Mouse (Mus musculus) forelimb bud, embryonic 11.5 days (tissue): Measurements from ENCODE around the gene Snx29.
A peak's percentile ranks its signal among the peaks of the same experiment; 100 is the strongest.

Experiments
- DNase-seq: peaks from one replicate; pipeline ENCODE4 v3.0.0-alpha.2; 2012; ENCODE audit warnings: low read depth, low spot score

Gene Snx29

GRCm38 (mm10) chr16:11589336-11589735 lies 266.6 kb downstream of the Snx29 start:
- DNase-seq: no peak

DNA sequence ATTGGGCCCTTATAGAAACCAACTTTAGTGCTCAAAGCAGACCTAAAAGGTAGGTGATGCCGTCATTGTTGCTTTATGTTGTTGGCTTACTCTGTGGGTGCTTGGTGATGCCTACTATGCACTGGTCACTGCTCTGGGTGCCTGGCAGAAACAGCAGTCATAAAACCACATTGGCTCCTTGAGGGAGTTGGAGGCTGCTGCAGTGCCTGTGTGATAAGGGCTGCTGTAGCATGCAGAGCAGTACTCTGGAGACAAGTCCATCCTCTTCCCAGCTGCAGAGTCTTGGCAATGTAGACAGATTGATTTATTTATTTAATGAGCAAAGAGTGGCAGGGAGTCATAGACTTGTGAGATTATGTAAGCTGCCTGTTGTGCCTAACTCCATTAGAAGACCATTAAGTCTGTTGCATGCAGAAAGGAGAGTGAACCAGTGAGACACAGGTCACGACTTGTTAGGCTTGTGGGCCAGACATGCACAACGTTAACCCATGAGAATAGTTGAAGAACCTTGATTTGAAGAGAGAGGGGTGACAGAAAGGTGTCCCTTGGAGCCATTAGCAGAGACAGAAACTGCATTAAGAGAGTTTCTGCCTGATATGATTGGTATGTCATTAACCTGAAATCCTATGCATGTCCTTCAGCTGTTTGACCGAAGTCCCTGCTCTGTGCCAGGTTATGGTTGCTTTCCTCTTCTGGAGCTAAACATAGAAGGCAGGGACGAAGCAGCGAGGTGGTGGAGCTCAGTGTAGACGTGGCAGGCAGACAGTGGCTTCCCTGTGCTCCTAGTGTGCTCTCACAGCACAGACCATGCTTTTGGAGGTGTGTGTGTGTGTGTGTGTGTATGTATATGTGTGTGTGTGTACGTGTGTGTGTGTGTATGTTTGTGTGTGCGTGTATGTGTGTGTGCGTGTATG lies 267.3 kb downstream of the Snx29 start:
- DNase-seq: no peak

- no peak for DNase-seq
Measured at GRCm38 (mm10) chr16:11596599-11596998, 273.9 kb downstream of the Snx29 start.

DNA sequence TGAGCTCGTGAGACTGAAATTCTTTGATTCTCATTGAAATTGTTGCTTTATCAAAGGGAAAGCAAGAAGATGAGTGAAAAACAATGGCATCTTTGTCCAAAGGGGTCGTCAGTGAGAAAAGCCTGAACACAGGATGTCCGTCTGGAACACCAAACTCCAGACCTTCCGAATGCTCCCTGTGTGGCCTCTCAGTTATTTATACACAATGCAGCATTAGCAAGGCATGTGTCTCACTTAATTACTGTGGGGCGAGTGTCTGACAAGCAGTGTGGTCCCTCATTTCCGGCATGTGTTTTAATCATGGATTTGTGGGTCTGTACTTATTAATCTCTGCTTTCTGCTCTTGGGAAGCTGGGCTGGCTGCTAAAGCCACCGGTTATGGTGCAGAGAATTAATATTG lies 275.1 kb downstream of the Snx29 start:
- peak; percentile 51 for DNase-seq

- DNase-seq: no peak
Measured at GRCm38 (mm10) chr16:11599523-11599922, 276.8 kb downstream of the Snx29 start.

GRCm38 (mm10) chr16:11601336-11602082 lies 278.8 kb downstream of the Snx29 start:
- DNase-seq: no peak

DNA sequence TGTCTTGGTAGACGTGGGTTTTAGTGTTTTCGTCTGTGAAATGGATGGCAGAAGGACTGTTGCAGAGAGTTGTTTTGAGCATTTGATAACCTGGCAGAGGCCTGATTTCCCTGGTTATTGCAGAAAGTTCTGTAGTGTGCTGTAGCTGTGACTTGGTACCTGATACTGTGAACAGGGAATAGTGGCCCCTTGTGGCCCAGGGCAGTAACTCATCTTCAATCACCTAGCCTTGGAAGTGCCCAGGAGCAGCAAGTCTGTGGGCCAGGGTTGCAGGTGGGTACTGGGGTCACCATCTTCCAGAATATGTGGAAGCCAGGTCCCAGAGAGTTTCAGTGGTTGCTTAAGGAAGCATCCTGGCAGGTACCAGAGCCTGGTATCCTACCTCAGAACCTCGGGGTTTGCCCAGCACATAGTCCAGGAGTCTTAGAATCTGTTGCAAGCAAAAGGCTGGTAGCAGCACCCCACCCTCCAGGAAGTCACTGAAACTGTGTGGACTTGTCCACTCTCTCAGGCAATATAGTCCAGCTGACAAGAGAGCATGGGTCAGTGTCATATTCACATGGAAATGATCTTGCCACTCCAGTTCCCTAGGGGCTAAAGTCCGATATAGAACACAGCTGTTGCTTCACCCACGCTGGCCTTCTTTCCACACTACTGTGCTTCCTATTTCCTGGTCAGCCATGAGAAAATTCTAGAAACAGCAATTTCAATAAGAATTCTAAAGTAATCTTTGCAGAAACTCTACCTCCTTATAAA lies 281.1 kb downstream of the Snx29 start:
- no peak for DNase-seq

DNA sequence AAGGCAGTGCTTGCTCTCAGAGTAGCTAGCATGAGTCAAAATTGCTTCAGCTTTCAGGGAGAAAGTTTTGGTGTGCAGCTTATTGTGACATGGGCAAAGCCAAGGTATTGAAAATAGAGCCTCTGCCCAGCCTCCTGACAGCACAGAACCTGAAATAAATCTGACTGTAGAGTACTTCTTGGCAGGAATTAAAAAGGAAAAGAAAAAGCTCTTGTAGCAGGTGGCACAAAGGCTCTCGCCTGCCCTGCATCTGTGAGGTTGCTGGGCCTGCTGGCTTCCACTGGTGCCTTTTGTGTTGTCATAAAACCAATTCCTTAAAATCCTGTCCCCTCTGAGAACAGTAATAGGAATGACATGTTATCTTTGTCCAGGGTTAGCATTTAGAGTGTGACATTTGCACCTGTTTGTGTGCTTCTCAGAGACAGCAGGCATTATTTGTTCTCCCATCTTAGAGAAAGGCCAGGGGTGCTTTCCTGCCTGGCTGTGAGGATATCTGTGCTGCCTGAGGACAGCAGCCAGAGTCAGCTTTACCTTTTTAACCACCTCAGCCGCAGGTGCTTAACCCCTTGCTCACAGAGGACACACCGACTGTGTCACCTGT lies 289.9 kb downstream of the Snx29 start:
- DNase-seq: no peak

DNA sequence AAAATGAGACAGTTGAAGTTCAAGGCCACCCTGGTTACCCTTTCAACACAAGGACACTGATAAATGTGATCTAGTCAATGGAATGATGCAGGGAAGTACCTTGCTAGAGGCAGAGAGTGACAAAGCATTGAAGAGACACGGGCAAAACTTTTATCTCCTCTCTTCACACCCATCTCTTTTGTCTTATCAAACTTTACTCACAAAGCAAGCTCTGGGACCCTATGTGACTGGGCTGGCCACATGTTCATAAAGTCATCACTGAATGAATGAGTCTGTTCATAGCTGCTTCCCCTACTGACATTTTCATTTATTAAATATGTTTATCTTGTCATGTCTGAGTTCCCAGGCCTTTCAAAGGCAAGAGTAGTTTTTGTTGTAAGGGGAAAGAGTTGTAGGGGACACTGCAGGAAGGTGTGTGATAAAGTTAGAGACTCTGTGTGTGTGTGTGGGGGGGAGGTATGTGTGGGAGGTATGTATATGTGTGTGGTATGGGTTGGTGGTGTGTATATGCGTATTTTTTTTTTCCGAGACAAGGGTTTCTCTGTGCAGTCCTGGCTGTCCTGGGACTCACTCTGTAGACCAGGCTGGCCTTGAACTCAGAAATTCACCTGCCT lies 291.8 kb downstream of the Snx29 start:
- DNase-seq: no peak

- DNase-seq: no peak
Measured at GRCm38 (mm10) chr16:11615633-11616032, 292.9 kb downstream of the Snx29 start.

DNA sequence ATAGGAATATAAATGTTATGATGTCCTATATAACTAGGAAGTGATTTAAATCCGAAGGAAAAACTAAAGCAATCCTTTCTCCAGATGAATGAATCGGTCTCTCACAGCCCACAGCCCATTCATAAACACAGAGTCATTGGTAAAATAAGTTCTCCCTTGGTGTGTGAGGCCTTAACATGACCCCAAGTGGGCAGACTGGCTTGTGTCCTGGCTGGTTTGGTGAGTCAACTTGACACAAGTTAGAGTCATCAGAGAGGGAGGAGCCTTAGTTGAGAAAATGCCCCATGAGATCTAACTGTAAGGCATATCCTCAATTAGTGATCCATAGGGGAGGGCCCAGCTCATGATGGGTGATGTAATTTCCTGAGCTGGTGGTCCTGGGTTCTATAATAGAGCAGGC lies 297.2 kb downstream of the Snx29 start:
- no peak for DNase-seq

GRCm38 (mm10) chr16:11621042-11621441 lies 298.3 kb downstream of the Snx29 start:
- DNase-seq: no peak

- DNase-seq: no peak
Measured at GRCm38 (mm10) chr16:11621664-11622063, 299.0 kb downstream of the Snx29 start.

GRCm38 (mm10) chr16:11623032-11623431 lies 300.3 kb downstream of the Snx29 start:
- no peak for DNase-seq

- DNase-seq: no peak
Measured at GRCm38 (mm10) chr16:11624121-11624520, 301.4 kb downstream of the Snx29 start.

DNA sequence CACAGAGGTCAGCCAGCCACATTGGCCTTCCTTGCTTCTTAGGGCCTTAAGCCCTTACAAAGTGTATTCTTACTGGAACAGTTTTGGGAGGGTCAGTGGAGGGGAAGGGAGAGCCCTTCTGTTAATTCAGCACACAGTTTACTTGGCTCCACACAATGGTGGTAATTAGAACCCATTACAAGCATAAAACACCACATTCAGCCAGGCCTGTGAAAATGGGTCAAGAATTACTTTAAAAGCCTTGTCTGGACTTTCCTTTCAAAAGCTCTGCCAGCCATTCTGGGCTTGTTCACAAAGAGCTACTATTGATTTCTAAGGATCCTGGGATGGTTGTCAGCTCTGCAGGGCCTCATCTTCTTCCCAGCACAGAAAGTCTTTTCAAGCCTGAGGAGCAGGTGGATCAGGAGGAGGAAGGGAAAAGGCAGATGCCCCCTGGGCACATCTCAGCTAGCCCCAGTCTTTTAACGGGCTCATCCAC lies 303.3 kb downstream of the Snx29 start:
- DNase-seq: no peak

- no peak for DNase-seq
Measured at GRCm38 (mm10) chr16:11626616-11627015, 303.9 kb downstream of the Snx29 start.

- DNase-seq: no peak
Measured at GRCm38 (mm10) chr16:11627866-11628638, 305.3 kb downstream of the Snx29 start.

GRCm38 (mm10) chr16:11629704-11630103 lies 307.0 kb downstream of the Snx29 start:
- DNase-seq: no peak

DNA sequence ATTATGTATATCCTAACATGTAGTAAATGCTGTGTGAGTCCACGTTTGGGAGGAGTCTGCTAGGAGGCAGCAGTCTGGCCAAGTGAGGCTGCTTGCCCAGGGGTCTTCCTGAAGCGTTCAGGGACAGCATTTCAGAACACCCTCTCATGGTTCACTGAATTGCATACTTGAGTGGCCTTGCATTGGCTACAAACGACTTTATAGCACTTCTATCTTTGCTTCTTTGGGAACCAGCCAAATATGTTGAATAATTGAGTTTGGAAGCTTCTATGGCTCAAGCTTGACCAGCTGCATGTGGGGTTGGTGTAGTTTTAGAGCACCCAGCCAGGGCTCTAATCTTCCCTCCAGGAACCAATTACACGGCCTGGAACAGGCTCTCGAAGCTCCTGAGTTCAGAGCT lies 307.8 kb downstream of the Snx29 start:
- DNase-seq: no peak
